Mouse (Mus musculus) right cerebral cortex, postnatal 10 days (tissue): ENCODE results near the gene Dpf2.
A peak's percentile ranks its signal among the peaks of the same experiment; 100 is the strongest.

Source experiments
- DNase-seq, 2 experiments: peaks; one replicate each; pipeline ENCODE4 v3.0.0; 2021; ENCODE audit warnings: low spot score in 2 of 2

Dpf2 gene

DNA sequence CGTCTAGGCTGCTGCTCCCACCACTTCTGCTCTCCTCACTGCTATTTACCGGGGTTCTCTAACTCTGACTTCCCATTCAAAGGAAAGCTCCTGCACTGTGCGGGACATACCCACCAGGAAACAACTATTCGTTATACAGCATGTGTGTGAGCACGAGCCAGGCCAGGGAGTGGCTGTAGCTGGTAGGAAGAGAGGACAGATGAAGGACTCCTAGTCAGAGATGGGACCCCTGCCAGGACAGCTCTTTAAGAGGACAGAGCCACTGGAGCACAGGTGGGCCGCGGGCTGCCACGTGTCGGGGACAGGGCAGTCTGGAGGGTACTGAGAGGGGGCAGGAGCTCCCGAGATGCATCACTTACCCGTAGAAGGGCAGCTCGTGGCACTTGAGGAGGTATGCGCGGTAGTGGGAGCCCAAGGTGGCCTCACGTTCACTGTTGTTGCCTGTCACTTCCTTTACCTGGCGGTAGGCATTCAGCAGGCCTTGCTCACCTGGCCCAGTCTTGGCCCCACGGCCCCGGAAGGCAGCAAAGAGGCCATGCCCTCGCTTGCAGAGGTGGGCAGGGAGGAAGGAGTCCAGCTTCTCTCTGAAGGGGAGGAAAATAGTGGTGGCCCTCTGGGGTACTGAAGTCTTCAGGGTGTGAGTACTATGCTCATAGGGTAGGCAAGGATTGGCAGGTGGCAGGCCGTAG is 48.0 kb downstream of the Dpf2 start:
- no peak for DNase-seq

DNA sequence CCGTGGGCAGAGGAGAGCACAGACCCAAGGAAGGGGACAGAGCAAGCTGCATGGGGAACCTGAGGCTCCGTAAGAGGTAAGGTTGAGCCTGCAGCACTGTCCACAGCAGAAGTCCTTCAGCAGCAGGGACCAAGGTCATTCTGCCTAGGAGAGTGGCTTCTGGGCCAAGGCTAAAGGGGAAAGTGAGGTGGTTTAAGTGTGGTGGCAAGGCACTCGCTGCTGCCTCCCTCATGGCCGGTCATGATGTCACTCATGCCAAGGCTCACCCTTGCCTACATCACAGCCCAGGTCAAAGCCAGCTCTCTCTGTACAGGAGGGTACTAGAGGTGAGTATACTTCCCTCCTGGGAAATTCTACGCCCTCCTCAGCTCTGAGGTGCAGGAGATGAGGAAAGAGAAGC is 49.0 kb downstream of the Dpf2 start:
- DNase-seq: no peak

- no peak for DNase-seq
Measured at GRCm38 (mm10) chr19:5862335-5863085, 50.3 kb downstream of the Dpf2 start.

GRCm38 (mm10) chr19:5856604-5857003 is 56.2 kb downstream of the Dpf2 start:
- no peak for DNase-seq

- no peak for DNase-seq
Measured at GRCm38 (mm10) chr19:5852035-5852722, 60.6 kb downstream of the Dpf2 start.

DNA sequence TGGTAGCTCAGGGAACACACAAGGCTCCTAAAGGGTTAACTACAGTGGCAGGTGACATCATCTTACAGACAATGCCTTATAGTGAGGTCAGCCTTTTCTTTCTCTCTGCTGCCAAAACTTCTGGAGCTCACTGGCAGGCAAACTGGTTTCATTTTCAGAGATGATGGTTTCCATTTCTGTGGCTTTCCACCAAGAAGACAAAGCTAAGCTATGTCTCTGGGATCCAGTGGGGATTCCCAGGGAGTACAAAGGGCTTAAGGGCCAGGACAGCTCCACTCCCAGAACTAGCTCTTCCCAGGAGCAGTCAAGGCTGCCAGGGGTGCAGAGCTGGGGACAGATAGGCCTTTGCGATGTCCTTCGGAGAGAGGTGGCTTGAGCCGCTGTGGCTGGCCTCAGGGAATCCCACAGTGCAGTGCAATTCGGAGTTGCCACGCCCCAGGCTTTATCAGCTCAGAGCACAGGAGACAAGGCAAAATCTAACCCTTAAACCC is 61.3 kb downstream of the Dpf2 start:
- no peak for DNase-seq

DNA sequence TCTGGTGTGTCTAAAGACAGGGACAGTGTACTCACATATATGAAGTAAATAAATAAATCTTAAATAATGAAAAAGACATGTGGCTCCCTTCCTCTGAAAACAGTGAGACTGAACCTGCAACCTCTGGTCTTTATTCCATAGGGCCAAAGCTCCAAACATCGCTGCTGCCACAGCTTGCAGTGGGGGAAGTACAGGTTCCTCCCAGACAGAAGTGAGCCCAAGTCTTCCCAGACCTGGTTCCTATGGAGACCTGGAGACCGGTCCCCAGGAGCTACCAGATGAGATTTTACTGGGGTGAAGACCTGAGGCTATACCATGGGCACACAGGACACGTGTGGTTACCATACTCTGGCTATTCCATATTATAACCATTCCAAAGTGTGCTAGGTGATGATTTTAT is 62.0 kb downstream of the Dpf2 start:
- DNase-seq: no peak

- DNase-seq: peak; percentile 93 to 94
Measured at GRCm38 (mm10) chr19:5849843-5850527, 62.8 kb downstream of the Dpf2 start.

GRCm38 (mm10) chr19:5848826-5849672 is 63.8 kb downstream of the Dpf2 start:
- no peak for DNase-seq

GRCm38 (mm10) chr19:5848032-5848825 is 64.6 kb downstream of the Dpf2 start:
- peak; percentile 69 to 70 for DNase-seq

DNA sequence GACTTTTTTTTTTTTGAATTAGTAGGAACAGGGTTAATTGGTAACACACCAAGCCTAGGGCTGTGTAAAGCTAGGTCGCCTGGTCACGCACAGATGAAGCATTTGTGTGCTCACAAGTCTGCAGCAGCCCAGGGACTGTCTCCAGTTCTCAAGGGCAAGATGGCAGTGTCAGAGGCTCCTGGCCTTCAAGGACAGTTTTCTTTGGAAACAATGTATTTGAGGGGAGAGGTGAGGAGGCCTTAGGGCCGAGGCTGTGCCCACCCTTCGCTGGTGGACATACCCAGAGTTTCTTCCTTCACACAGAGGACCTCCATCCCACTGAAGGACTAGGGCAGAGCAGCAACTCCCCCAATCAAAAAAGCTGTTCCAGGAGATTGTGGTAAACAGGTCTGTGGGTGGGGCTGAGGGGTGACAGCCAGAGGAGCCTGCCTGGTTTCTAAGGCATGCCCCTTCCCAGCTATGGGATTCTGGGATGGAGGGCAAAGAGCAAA is 65.5 kb downstream of the Dpf2 start:
- no peak for DNase-seq

GRCm38 (mm10) chr19:5846557-5847305 is 66.1 kb downstream of the Dpf2 start:
- peak; percentile 93 to 96 for DNase-seq
